Mouse (Mus musculus): ENCODE results near the gene Olfr1121. TPM values are rescaled to one million over a fixed set of nuclear protein-coding genes. Genes with fewer than 3 reads are reported as not detected.
"Not testable (repeated sequence)": the region's sequence is repeated elsewhere in the genome, so short reads cannot be mapped to it uniquely, and the experiment has no call there.

The Olfr1121 gene
- not detected in 2 replicates for polyA plus RNA-seq (2015; fragmentation: Nextera tagmentation; extraction: Ambion mirVana)

- ATAC-seq, result no peak
- Histone ChIP-seq H3K9me3 (no peaks in the 10 kb centered on the region), H3K9ac (no peak within 1 kb of the TSS), H3K4me2 (replicated peaks) (no peak within 1 kb of the TSS), H3K4me3 (replicated peaks) (no peak within 1 kb of the TSS), H3K4me1 (replicated peaks) (no peaks in the 10 kb centered on the region), H3K36me3 (no peaks in the 10 kb centered on the region), H3K27ac (no peak within 1 kb of the TSS), H3K27me3 (replicated peaks) (no peaks in the 10 kb centered on the region)
- 39% methylated on average over 1 of the region's 1 CpGs for WGBS
Observed at GRCm38 (mm10) chr2:87369595-87369994, at the start of gene Olfr1121. Gene Olfr1121 (plus strand): TSS chr2:87369895.

- Histone ChIP-seq H3K9ac (no peak within 1 kb of the TSS), H3K27me3 (replicated peaks) (no peaks in the 10 kb centered on the region), H3K36me3 (no peaks in the 10 kb centered on the region), H3K4me3 (replicated peaks) (no peak within 1 kb of the TSS), H3K9me3 (no peaks in the 10 kb centered on the region), H3K4me1 (replicated peaks) (no peaks in the 10 kb centered on the region), H3K4me2 (replicated peaks) (no peak within 1 kb of the TSS), H3K27ac (no peak within 1 kb of the TSS)
- no peak for ATAC-seq
- WGBS, result 54% methylated on average over 2 of the region's 2 CpGs
Observed at GRCm38 (mm10) chr2:87354515-87354914, 15.2 kb upstream of the Olfr1121 start, which contains the start of gene Olfr1120. Gene Olfr1120 (plus strand): TSS chr2:87354815.

GRCm38 (mm10) chr2:87360121-87360520 is 9.6 kb upstream of the Olfr1121 start:
- not testable (repeated sequence) for H3K27ac ChIP-seq; H3K4me3 ChIP-seq (replicated peaks); ATAC-seq; H3K4me2 ChIP-seq (replicated peaks); H3K36me3 ChIP-seq; H3K4me1 ChIP-seq (replicated peaks); H3K9me3 ChIP-seq; H3K27me3 ChIP-seq (replicated peaks); H3K9ac ChIP-seq
- 94% methylated on average over 2 of the region's 2 CpGs for WGBS

GRCm38 (mm10) chr2:87371726-87372125 is 2.0 kb downstream of the Olfr1121 start:
- H3K27ac ChIP-seq, result no peak overlapping the region
- no peak overlapping the region for H3K9ac ChIP-seq
- H3K36me3 ChIP-seq, result no peaks in the 10 kb centered on the region
- WGBS, result 88% methylated on average over 4 of the region's 4 CpGs
- H3K4me2 ChIP-seq (replicated peaks), result no peak overlapping the region
- H3K4me1 ChIP-seq (replicated peaks), result no peaks in the 10 kb centered on the region
- no peaks in the 10 kb centered on the region for H3K9me3 ChIP-seq
- ATAC-seq, result no peak
- no peak overlapping the region for H3K4me3 ChIP-seq (replicated peaks)
- no peaks in the 10 kb centered on the region for H3K27me3 ChIP-seq (replicated peaks)

GRCm38 (mm10) chr2:87383935-87384334 is 14.2 kb downstream of the Olfr1121 start:
- no peaks in the 10 kb centered on the region for H3K9me3 ChIP-seq
- no peak overlapping the region for H3K4me2 ChIP-seq (replicated peaks)
- no peak overlapping the region for H3K4me3 ChIP-seq (replicated peaks)
- no peaks in the 10 kb centered on the region for H3K4me1 ChIP-seq (replicated peaks)
- H3K27ac ChIP-seq, result no peak overlapping the region
- no peak overlapping the region for H3K9ac ChIP-seq
- H3K36me3 ChIP-seq, result no peaks in the 10 kb centered on the region
- WGBS, result 72% methylated on average over 2 of the region's 2 CpGs
- no peaks in the 10 kb centered on the region for H3K27me3 ChIP-seq (replicated peaks)
- no peak for ATAC-seq

- H3K27ac ChIP-seq, result no peak within 1 kb of the TSS
- no peak within 1 kb of the TSS for H3K4me2 ChIP-seq (replicated peaks)
- H3K27me3 ChIP-seq (replicated peaks), result no peaks in the 10 kb centered on the region
- WGBS, result 80% methylated on average over 2 of the region's 2 CpGs
- no peak for ATAC-seq
- H3K9me3 ChIP-seq, result no peaks in the 10 kb centered on the region
- H3K4me3 ChIP-seq (replicated peaks), result no peak within 1 kb of the TSS
- no peak within 1 kb of the TSS for H3K9ac ChIP-seq
- H3K4me1 ChIP-seq (replicated peaks), result no peaks in the 10 kb centered on the region
- H3K36me3 ChIP-seq, result no peaks in the 10 kb centered on the region
Observed at GRCm38 (mm10) chr2:87385549-87385948, 15.9 kb downstream of the Olfr1121 start, which contains the start of gene Olfr1122. Gene Olfr1122 (plus strand): TSS chr2:87385849.

GRCm38 (mm10) chr2:87393605-87394004 is 23.9 kb downstream of the Olfr1121 start:
- 89% methylated on average over 5 of the region's 5 CpGs for WGBS
- ATAC-seq, result not testable (repeated sequence)

GRCm38 (mm10) chr2:87394686-87395085 is 25.0 kb downstream of the Olfr1121 start:
- not testable (repeated sequence) for H3K9me3 ChIP-seq; H3K27ac ChIP-seq; H3K4me1 ChIP-seq (replicated peaks); ATAC-seq; H3K27me3 ChIP-seq (replicated peaks); H3K4me2 ChIP-seq (replicated peaks); H3K36me3 ChIP-seq; H3K4me3 ChIP-seq (replicated peaks); H3K9ac ChIP-seq
- 76% methylated on average over 7 of the region's 7 CpGs for WGBS

More at GRCm38 (mm10) chr2:87393605-87394004, 23.9 kb downstream of the Olfr1121 start:
- H3K4me1 ChIP-seq (replicated peaks); H3K9me3 ChIP-seq; H3K36me3 ChIP-seq; H3K27ac ChIP-seq; H3K4me2 ChIP-seq (replicated peaks); H3K9ac ChIP-seq; H3K27me3 ChIP-seq (replicated peaks); H3K4me3 ChIP-seq (replicated peaks): not testable (repeated sequence)

GRCm38 (mm10) chr2:87416335-87416734 is 46.6 kb downstream of the Olfr1121 start, which contains the start of gene Olfr1123:
Gene Olfr1123 (plus strand): TSS chr2:87416635.
- Histone ChIP-seq H3K4me1 (replicated peaks) (no peaks in the 10 kb centered on the region), H3K27me3 (replicated peaks) (no peaks in the 10 kb centered on the region), H3K9ac (no peak within 1 kb of the TSS), H3K27ac (no peak within 1 kb of the TSS), H3K9me3 (no peaks in the 10 kb centered on the region), H3K4me3 (replicated peaks) (no peak within 1 kb of the TSS), H3K36me3 (no peaks in the 10 kb centered on the region), H3K4me2 (replicated peaks) (no peak within 1 kb of the TSS)
- ATAC-seq, result no peak
- WGBS, result 74% methylated on average over 1 of the region's 1 CpGs

Other genes with a start within 250 kb of the Olfr1121 start
- gene Olfr1110, start 229.6 kb upstream of the Olfr1121 start, polyA plus RNA-seq (2015; fragmentation: Nextera tagmentation; extraction: Ambion mirVana), result not detected in 2 replicates
- not detected in 2 replicates for gene Olfr1111, start 217.3 kb upstream of the Olfr1121 start, polyA plus RNA-seq (2015; fragmentation: Nextera tagmentation; extraction: Ambion mirVana)
- gene Olfr1112, start 182.1 kb upstream of the Olfr1121 start, polyA plus RNA-seq (2015; fragmentation: Nextera tagmentation; extraction: Ambion mirVana), result not detected in 2 replicates
- gene Olfr1113, start 160.9 kb upstream of the Olfr1121 start, polyA plus RNA-seq (2015; fragmentation: Nextera tagmentation; extraction: Ambion mirVana), result not detected in 2 replicates
- not detected in 2 replicates for gene Olfr1115, start 121.9 kb upstream of the Olfr1121 start, polyA plus RNA-seq (2015; fragmentation: Nextera tagmentation; extraction: Ambion mirVana)
- gene Olfr1116, start 102.4 kb upstream of the Olfr1121 start, polyA plus RNA-seq (2015; fragmentation: Nextera tagmentation; extraction: Ambion mirVana), result not detected in 2 replicates
- gene Olfr1118, start 62.3 kb upstream of the Olfr1121 start, polyA plus RNA-seq (2015; fragmentation: Nextera tagmentation; extraction: Ambion mirVana), result not detected in 2 replicates
- gene Olfr1120, start 15.1 kb upstream of the Olfr1121 start, polyA plus RNA-seq (2015; fragmentation: Nextera tagmentation; extraction: Ambion mirVana), result not detected in 2 replicates
- not detected in 2 replicates for gene Olfr1122, start 16.0 kb downstream of the Olfr1121 start, polyA plus RNA-seq (2015; fragmentation: Nextera tagmentation; extraction: Ambion mirVana)
- not detected in 2 replicates for gene Olfr1123, start 46.7 kb downstream of the Olfr1121 start, polyA plus RNA-seq (2015; fragmentation: Nextera tagmentation; extraction: Ambion mirVana)
- gene Olfr1124, start 60.4 kb downstream of the Olfr1121 start, polyA plus RNA-seq (2015; fragmentation: Nextera tagmentation; extraction: Ambion mirVana), result 0.09 TPM in 1 of 2 replicates, not detected in the other
- gene Olfr1126, start 84.1 kb downstream of the Olfr1121 start, polyA plus RNA-seq (2015; fragmentation: Nextera tagmentation; extraction: Ambion mirVana), result not detected in 2 replicates
- gene Pramel7, start 127.2 kb downstream of the Olfr1121 start, polyA plus RNA-seq (2015; fragmentation: Nextera tagmentation; extraction: Ambion mirVana), result not detected in 2 replicates
- gene Pramel6, start 136.7 kb downstream of the Olfr1121 start, polyA plus RNA-seq (2015; fragmentation: Nextera tagmentation; extraction: Ambion mirVana), result not detected in 2 replicates
- not detected in 2 replicates for gene Olfr153, start 161.9 kb downstream of the Olfr1121 start, polyA plus RNA-seq (2015; fragmentation: Nextera tagmentation; extraction: Ambion mirVana)
- not detected in 2 replicates for gene Olfr1128, start 175.6 kb downstream of the Olfr1121 start, polyA plus RNA-seq (2015; fragmentation: Nextera tagmentation; extraction: Ambion mirVana)
- not detected in 2 replicates for gene Olfr1129, start 204.0 kb downstream of the Olfr1121 start, polyA plus RNA-seq (2015; fragmentation: Nextera tagmentation; extraction: Ambion mirVana)
- gene Olfr1130, start 236.3 kb downstream of the Olfr1121 start, polyA plus RNA-seq (2015; fragmentation: Nextera tagmentation; extraction: Ambion mirVana), result not detected in 2 replicates